Mouse (Mus musculus) lung, postnatal 0 days (tissue): ENCODE data around the gene Tepsin. TPM values are rescaled to one million over a fixed set of nuclear protein-coding genes. Genes with fewer than 3 reads are reported as not detected.

Experiments
- ATAC-seq: fragments of 200-750 bp; cut with Nextera tagmentation; 2 replicates; pipeline ENCODE4 v1.8.0; 2017; ENCODE audit warnings: moderate library complexity
- DNase-seq: peaks from one replicate; pipeline ENCODE4 v3.0.0-alpha.2; 2016; ENCODE audit warnings: low spot score
- H3K27ac ChIP-seq: fragments of 300-500 bp; sonication (generic); 2 replicates; pipeline ENCODE4 v1.5.1; 2014; ENCODE audit warnings: antibody characterized with exemption, mild to moderate bottlenecking, low read length, mixed read lengths
- H3K27me3 ChIP-seq: fragments of 300-500 bp; sonication (generic); replicated peaks from 2 replicates; pipeline ENCODE4 v1.6.1; 2014; ENCODE audit warnings: low read length, mixed read lengths; ENCODE audit not compliant: insufficient read depth
- H3K36me3 ChIP-seq: fragments of 300-500 bp; sonication (generic); 2 replicates; pipeline ENCODE4 v1.6.1; 2014; ENCODE audit warnings: low read length, mixed read lengths; ENCODE audit not compliant: insufficient read depth
- H3K4me1 ChIP-seq: fragments of 300-500 bp; sonication (generic); 2 replicates; pipeline ENCODE4 v1.6.1; 2014; ENCODE audit warnings: antibody characterized with exemption, low read depth, low read length, mixed read lengths; ENCODE audit not compliant: insufficient read depth
- H3K4me2 ChIP-seq: fragments of 300-500 bp; sonication (generic); replicated peaks from 2 replicates; pipeline ENCODE4 v1.6.1; 2014; ENCODE audit warnings: low read depth, mild to moderate bottlenecking, low read length, moderate library complexity, mixed read lengths
- H3K4me3 ChIP-seq: fragments of 300-500 bp; sonication (generic); 2 replicates; pipeline ENCODE4 v1.5.1; 2014; ENCODE audit warnings: low read depth, low read length
- H3K9ac ChIP-seq: fragments of 300-500 bp; sonication (generic); replicated peaks from 2 replicates; pipeline ENCODE4 v1.6.1; 2014; ENCODE audit warnings: low read depth, mild to moderate bottlenecking
- H3K9me3 ChIP-seq: fragments of 300-500 bp; sonication (generic); 2 replicates; pipeline ENCODE4 v1.6.1; 2016; ENCODE audit warnings: low read length, mixed read lengths
- CTCF ChIP-seq: IDR thresholded peaks from 2 replicates; pipeline ENCODE4 v1.5.1; 2016; ENCODE audit warnings: antibody characterized with exemption, mild to moderate bottlenecking
- EP300 ChIP-seq: IDR thresholded peaks from 2 replicates; pipeline ENCODE4 v1.6.1; 2016; ENCODE audit warnings: antibody characterized with exemption, mild to moderate bottlenecking, control low read depth
- WGBS: fragments of 180-500 bp; shearing (Covaris S2); extraction: QIAGEN DNeasy Blood & Tissue Kit; methylation state at CpG from one replicate; pipeline ENCODE4 v1.1.7; 2014; 5-methylcytosine and 5-hydroxymethylcytosine counted together
- polyA plus RNA-seq: library from polyadenylated mRNA; unstranded; fragments of >200 nt; fragmentation: Nextera tagmentation; extraction: Ambion mirVana; gene quantifications from 2 replicates; pipeline ENCODE4 v1.2.1, GENCODE M21; 2015

Gene Tepsin
- 8.2 TPM in 2 replicates for polyA plus RNA-seq

- TF ChIP-seq EP300 (peak; percentile 87), CTCF (no peak)
- Histone ChIP-seq H3K4me3 (peak within 1 kb of the TSS; percentile 72), H3K4me2 (peak within 1 kb of the TSS; percentile 79), H3K27me3 (no peaks in the 10 kb centered on the region), H3K4me1 (peaks cover 10% of the 10 kb centered on the region; the same call in 1 of the 2 replicates), H3K27ac (peak within 1 kb of the TSS; percentile 91), H3K9me3 (no peaks in the 10 kb centered on the region), H3K9ac (peak within 1 kb of the TSS; percentile 72), H3K36me3 (0 out of 2 replicates have a peak, but pooled peaks cover 5% of the 10 kb centered on the region)
- peak; percentile 99 for ATAC-seq
- under 1% methylated on average over 73 of the region's 77 CpGs for WGBS
- DNase-seq, result peak; percentile 98
These were observed at the start of gene Tepsin, which contains the start of gene Ndufaf8 for GRCm38 (mm10) chr11:120098588-120099511. TSS of gene Tepsin (minus strand) at chr11:120098731. TSS of gene Ndufaf8 (plus strand) at chr11:120098928.

DNA sequence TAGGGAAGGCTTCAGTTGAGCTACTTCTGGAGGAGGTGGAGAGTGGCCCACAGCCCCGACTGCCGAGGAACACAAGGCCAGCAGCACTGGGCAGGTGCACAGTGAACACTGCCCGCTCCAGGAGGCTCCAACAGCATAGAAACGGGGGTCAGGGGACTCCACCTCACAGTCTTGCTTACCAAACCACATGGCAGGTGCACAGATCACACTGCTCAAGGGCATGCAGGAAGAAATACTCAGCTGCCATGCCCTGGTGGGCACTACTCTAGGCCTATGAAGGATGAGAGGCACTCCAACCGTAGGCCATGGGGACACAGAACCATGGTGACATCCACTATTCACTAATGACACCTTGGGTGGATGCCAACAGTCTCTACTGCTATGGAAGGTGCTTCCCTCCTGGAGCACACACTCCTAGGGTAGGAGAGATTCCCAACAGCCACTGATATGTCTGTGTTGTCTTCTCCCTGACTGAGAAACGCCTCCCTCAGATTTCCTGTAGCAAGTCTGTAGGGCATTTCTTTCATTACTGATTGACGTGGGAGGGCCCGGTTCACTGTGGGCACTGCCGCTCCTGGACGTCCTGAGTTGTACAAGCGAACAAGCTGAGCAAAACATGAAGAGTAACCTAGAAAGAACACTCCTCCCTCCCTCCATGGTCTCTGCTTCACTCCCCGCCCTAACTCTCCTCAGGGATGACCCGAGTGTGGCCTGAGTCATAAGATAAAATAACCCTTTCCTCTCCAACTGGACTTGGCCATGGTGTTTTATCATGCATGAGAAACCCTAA, 45.4 kb upstream of the Tepsin start:
- Histone ChIP-seq H3K4me1 (0 out of 2 replicates have a peak, but pooled peaks cover 5% of the 10 kb centered on the region), H3K4me2 (no peak overlapping the region), H3K27me3 (no peaks in the 10 kb centered on the region), H3K9me3 (no peaks in the 10 kb centered on the region), H3K4me3 (no peak overlapping the region), H3K9ac (no peak overlapping the region), H3K36me3 (no peaks in the 10 kb centered on the region), H3K27ac (peak overlapping the region; percentile 66; the same call in 1 of the 2 replicates)
- no peak for DNase-seq
- TF ChIP-seq EP300 (no peak), CTCF (no peak)
- no peak for ATAC-seq
- WGBS, result 55% methylated on average over 13 of the region's 13 CpGs

GRCm38 (mm10) chr11:120142601-120143051, 44.1 kb upstream of the Tepsin start:
- Histone ChIP-seq H3K27me3 (no peaks in the 10 kb centered on the region), H3K9ac (no peak overlapping the region), H3K4me3 (no peak overlapping the region), H3K36me3 (no peaks in the 10 kb centered on the region), H3K9me3 (no peaks in the 10 kb centered on the region), H3K27ac (peak overlapping the region; percentile 66), H3K4me2 (no peak overlapping the region), H3K4me1 (0 out of 2 replicates have a peak, but pooled peaks cover 5% of the 10 kb centered on the region)
- TF ChIP-seq CTCF (peak; percentile 71), EP300 (peak; percentile 86)
- WGBS, result 58% methylated on average over 3 of the region's 3 CpGs
- peak; percentile 87 for DNase-seq
- peak; percentile 92 for ATAC-seq

- Histone ChIP-seq H3K9me3 (no peaks in the 10 kb centered on the region), H3K36me3 (no peaks in the 10 kb centered on the region), H3K4me3 (no peak overlapping the region), H3K4me2 (no peak overlapping the region), H3K27me3 (no peaks in the 10 kb centered on the region), H3K27ac (no peak overlapping the region), H3K9ac (no peak overlapping the region), H3K4me1 (peaks cover 5% of the 10 kb centered on the region; the same call in 1 of the 2 replicates)
- ATAC-seq (peak; percentile 35), DNase-seq (peak; percentile 82)
- 69% methylated on average over 6 of the region's 6 CpGs for WGBS
- TF ChIP-seq EP300, result no peak
- peak; percentile 65 for TF ChIP-seq CTCF
These were observed 41.7 kb upstream of the Tepsin start for GRCm38 (mm10) chr11:120140255-120140654.

DNA sequence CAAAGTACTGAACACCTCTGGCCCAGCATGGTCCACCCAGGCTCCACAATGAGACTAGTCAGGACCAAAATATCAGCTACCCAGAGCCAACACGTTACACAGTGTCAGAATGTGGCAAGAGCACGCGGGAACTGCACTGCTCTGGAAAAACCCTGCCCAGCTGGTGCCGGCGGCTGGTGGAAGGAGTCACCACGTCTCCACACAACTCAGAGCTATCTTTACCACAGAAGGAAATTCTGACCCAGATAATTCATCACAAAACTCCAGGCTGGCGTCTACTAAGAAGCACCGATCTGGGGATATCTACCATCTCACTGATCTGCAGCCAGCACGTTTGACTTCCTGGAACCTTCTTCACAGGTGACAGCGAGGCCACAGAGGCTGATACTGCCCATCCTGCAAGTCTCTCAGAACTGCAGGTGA, 40.8 kb upstream of the Tepsin start:
- WGBS, result 71% methylated on average over 10 of the region's 10 CpGs
- no peak for DNase-seq
- TF ChIP-seq EP300, result no peak
- no peak for TF ChIP-seq CTCF

DNA sequence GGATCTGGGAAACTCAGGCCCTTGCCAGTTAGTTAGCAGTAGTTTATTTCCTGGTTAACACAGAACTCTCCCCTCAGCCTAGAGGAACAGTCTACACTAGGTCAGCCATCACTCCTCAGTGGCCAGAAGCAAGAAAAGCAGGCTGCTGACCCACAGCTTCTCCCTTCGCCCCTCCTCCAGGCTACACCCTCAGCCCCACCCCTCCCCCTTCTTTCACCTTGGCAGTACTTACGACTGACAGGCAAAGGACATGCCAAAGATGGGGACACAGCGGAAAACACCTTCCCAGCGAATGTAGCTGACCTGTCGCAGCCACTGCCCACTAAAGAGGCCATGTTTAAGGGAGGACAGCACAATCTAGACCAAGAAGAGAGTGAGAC, 39.1 kb upstream of the Tepsin start:
- no peak overlapping the region for H3K9ac ChIP-seq
- no peak overlapping the region for H3K4me2 ChIP-seq
- H3K9me3 ChIP-seq, result no peaks in the 10 kb centered on the region
- H3K4me3 ChIP-seq, result no peak overlapping the region
- H3K4me1 ChIP-seq, result no peaks in the 10 kb centered on the region; the same call in 1 of the 2 replicates
- DNase-seq (peak; percentile 60), ATAC-seq (peak; percentile 34)
- WGBS, result 40% methylated on average over 5 of the region's 5 CpGs
- no peaks in the 10 kb centered on the region for H3K27me3 ChIP-seq
- H3K27ac ChIP-seq, result peak overlapping the region; percentile 78
- H3K36me3 ChIP-seq, result 0 out of 2 replicates have a peak, but pooled peaks cover 5% of the 10 kb centered on the region
- TF ChIP-seq CTCF (no peak), EP300 (no peak)

More for the DNA sequence above, 40.8 kb upstream of the Tepsin start:
- 0 out of 2 replicates have a peak, but pooled peaks cover 5% of the 10 kb centered on the region for H3K36me3 ChIP-seq
- no peak overlapping the region for H3K9ac ChIP-seq
- no peaks in the 10 kb centered on the region for H3K27me3 ChIP-seq
- H3K9me3 ChIP-seq, result no peaks in the 10 kb centered on the region
- H3K4me1 ChIP-seq, result peaks cover 5% of the 10 kb centered on the region; the same call in 1 of the 2 replicates
- ATAC-seq, result no peak
- H3K27ac ChIP-seq, result no peak overlapping the region
- no peak overlapping the region for H3K4me2 ChIP-seq
- no peak overlapping the region for H3K4me3 ChIP-seq
